Mouse (Mus musculus) right cerebral cortex, adult 2 months (tissue): Measurements from ENCODE around the gene Hist3h2ba.

Source experiments
- DNase-seq, 2 experiments: peaks; one replicate each; pipeline ENCODE4 v3.0.0; 2021 to 2022; ENCODE audit warnings: low spot score in 2 of 2

Gene Hist3h2ba

GRCm38 (mm10) chr11:58948542-58949479, at the start of gene Hist3h2ba:
TSS of gene Hist3h2ba (plus strand) at chr11:58948920.
- DNase-seq: peak; percentile 80 to 83

- DNase-seq: no peak
Measured at GRCm38 (mm10) chr11:58901080-58901479, 47.6 kb upstream of the Hist3h2ba start.

- DNase-seq: peak; percentile 96
Measured at GRCm38 (mm10) chr11:58903511-58904409, 45.0 kb upstream of the Hist3h2ba start, which contains the start of gene Zfp39. TSS of gene Zfp39 (minus strand) at chr11:58904225.

- no peak for DNase-seq
Measured at GRCm38 (mm10) chr11:58904410-58904718, 44.4 kb upstream of the Hist3h2ba start.

GRCm38 (mm10) chr11:58904838-58905237, 43.9 kb upstream of the Hist3h2ba start:
- DNase-seq: no peak

- DNase-seq: no peak
Measured at GRCm38 (mm10) chr11:58913776-58914175, 34.9 kb upstream of the Hist3h2ba start.

GRCm38 (mm10) chr11:58914461-58915028, 34.2 kb upstream of the Hist3h2ba start:
- peak in 1 of 2 experiments; percentile 34 for DNase-seq

GRCm38 (mm10) chr11:58916879-58917744, 31.6 kb upstream of the Hist3h2ba start:
- no peak for DNase-seq

GRCm38 (mm10) chr11:58917745-58918366, 30.9 kb upstream of the Hist3h2ba start, which contains the start of gene Btnl10:
TSS of gene Btnl10 (plus strand) at chr11:58917908.
- DNase-seq: no peak

GRCm38 (mm10) chr11:58918759-58919158, 30.0 kb upstream of the Hist3h2ba start:
- DNase-seq: no peak

GRCm38 (mm10) chr11:58922420-58922819, 26.3 kb upstream of the Hist3h2ba start:
- DNase-seq: no peak

- DNase-seq: no peak
Measured at GRCm38 (mm10) chr11:58926651-58927050, 22.1 kb upstream of the Hist3h2ba start.

GRCm38 (mm10) chr11:58927053-58927452, 21.7 kb upstream of the Hist3h2ba start:
- DNase-seq: no peak

- peak in 1 of 2 experiments; percentile 44 for DNase-seq
Measured at GRCm38 (mm10) chr11:58927790-58928651, 20.7 kb upstream of the Hist3h2ba start.

GRCm38 (mm10) chr11:58929055-58929454, 19.7 kb upstream of the Hist3h2ba start:
- no peak for DNase-seq

- DNase-seq: no peak
Measured at GRCm38 (mm10) chr11:58929641-58930040, 19.1 kb upstream of the Hist3h2ba start.

- DNase-seq: no peak
Measured at GRCm38 (mm10) chr11:58930254-58930653, 18.5 kb upstream of the Hist3h2ba start.

- DNase-seq: no peak
Measured at GRCm38 (mm10) chr11:58931576-58931975, 17.1 kb upstream of the Hist3h2ba start.

- DNase-seq: no peak
Measured at GRCm38 (mm10) chr11:58937909-58938308, 10.8 kb upstream of the Hist3h2ba start.
